Mouse (Mus musculus) mature B cell (primary cell): ENCODE results near the gene Cbwd1.

Experiments
- in situ Hi-C: fragments of 300-500 bp; cut with MboI; formaldehyde crosslinking; loops from 2 replicates; pipeline ENCODE4 v1.14.3; 2019

Cbwd1 gene

GRCm38 (mm10) chr19:24897006-24897895 lies 64.2 kb downstream of the Cbwd1 start:
- in situ Hi-C loops = no loop called here

- in situ Hi-C loops = no loop called here
These were observed 64.9 kb downstream of the Cbwd1 start for GRCm38 (mm10) chr19:24896536-24896935.

- in situ Hi-C loops = no loop called here
These were observed 74.5 kb downstream of the Cbwd1 start for GRCm38 (mm10) chr19:24886888-24887287.

- in situ Hi-C loops = no loop called here
These were observed 75.9 kb downstream of the Cbwd1 start for GRCm38 (mm10) chr19:24885504-24885903.

GRCm38 (mm10) chr19:24881237-24881636 lies 80.2 kb downstream of the Cbwd1 start:
- in situ Hi-C loops = no loop called here

- in situ Hi-C loops = loop anchor here (10.0 kb wide), 1 partner anchor 260 kb away; no protein-coding TSS in a partner anchor
These were observed 86.1 kb downstream of the Cbwd1 start, which contains the start of gene Gm10053 for GRCm38 (mm10) chr19:24875129-24875870. Gene Gm10053, plus strand, starts transcription at chr19:24875686.

- in situ Hi-C loops = loop anchor here (10.0 to 25.0 kb wide), 2 partner anchors 259 to 562 kb away; no protein-coding TSS in a partner anchor
These were observed 87.5 kb downstream of the Cbwd1 start for GRCm38 (mm10) chr19:24873873-24874272.

GRCm38 (mm10) chr19:24871037-24871635 lies 90.3 kb downstream of the Cbwd1 start:
- in situ Hi-C loops = loop anchor here (10.0 to 25.0 kb wide), 2 partner anchors 256 to 559 kb away; no protein-coding TSS in a partner anchor
